Mouse (Mus musculus): Measurements from ENCODE around the gene D930048N14Rik. TPM values are rescaled to one million over a fixed set of nuclear protein-coding genes. Genes with fewer than 3 reads are reported as not detected.
A peak's percentile ranks its signal among the peaks of the same experiment; 100 is the strongest.
"Not testable (repeated sequence)": the region's sequence is repeated elsewhere in the genome, so short reads cannot be mapped to it uniquely, and the experiment has no call there.

Gene D930048N14Rik
- total RNA-seq, 4 experiments from 2014 or later, result 1.6 to 5.4 (median 2.8) TPM

DNA sequence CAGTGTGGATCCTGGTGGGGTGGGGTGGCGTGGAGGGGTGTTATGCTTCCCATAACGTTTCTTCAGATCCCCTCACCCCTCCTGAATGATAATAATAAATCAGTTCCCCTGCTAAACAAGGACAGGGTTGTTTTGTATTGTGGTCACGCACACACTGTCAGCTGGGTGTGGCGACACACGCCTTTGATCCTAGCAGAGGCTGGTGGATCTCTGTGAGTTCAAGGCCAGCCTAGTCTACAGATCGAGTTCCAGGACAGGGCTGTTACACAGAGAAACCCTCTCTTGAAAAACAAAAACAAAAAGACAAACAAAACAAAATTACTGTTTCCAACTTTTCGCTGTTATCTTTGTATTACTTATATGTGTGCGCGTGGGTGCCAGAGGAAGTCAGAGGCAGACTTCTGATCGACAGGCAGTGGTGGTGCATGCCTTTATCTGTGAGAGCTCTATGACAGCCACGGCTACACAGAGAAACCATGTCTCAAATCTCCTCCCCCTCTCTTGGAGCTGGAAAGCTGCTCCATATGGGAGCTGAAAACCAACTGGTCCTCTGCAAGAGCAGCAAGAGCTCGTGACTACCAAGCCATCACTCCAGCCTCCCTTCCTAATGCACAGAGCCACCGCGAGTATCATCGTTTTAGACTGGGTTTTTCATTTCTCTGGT, 21.0 kb upstream of the D930048N14Rik start:
- no peak for DNase-seq

DNA sequence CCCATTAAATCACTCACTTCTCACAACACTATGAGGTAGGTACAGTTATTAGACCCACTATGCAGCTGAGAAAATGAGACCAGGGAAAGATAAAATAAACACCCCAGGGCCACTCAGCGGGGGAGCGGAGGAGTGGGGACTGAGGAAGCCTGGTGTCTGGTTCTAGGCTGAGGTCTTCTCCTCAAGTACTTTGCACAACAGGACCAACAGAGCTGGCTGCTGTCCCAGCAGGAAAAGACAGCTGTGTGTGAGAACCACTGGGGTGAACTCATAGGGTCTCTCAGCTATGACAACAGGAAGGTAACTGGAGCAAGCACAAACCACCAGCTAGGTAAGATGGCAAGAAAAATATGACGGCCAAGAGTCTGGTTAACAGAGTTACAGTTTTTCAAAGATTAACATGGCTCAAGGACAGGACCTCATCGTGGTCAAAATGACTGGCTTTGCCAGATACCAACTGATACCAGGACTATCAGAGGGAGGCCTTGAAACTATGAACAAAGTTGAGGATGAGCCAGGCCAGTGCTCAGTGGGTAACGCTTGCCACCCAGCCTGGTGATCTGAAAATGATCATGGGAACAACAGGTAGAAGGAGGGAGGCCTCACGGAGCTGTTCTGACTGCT, 18.5 kb upstream of the D930048N14Rik start:
- no peak for DNase-seq

DNA sequence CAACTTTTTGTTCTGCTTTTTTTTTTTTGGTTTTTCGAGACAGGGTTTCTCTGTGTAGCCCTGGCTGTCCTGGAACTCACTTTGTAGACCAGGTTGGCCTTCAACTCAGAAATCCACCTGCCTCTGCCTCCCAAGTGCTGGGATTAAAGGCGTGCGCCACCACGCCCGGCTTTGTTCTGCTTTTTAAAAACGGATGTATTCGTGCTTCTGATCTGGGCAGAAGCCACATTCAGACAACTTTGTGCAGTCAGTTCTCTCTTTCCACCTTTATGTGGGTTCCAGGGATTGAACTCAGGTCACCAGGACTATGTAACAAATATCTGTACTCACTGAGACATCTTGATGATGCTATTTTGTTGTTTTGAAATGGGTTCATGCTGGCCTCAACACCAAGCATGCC, 17.6 kb upstream of the D930048N14Rik start:
- DNase-seq, result not testable (repeated sequence)

DNA sequence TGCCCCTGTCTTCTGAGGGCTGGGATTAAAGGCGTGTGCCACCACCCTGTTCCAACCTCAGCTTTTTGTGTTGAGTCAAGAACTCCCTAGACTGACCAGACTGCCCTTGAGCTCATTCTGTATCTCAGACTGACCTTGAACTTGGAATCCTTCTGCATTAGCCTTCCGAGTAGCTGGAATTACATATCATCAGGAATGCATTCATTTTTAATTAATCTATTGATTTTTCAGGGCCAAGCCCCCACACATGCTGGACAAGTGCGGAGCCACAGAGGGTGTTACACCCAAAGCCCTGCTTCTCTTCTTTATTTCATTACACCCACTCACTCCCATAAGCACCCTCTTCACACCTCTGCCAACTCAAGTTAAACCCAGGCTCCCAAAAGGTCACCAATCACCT, 17.0 kb upstream of the D930048N14Rik start:
- no peak for DNase-seq

DNA sequence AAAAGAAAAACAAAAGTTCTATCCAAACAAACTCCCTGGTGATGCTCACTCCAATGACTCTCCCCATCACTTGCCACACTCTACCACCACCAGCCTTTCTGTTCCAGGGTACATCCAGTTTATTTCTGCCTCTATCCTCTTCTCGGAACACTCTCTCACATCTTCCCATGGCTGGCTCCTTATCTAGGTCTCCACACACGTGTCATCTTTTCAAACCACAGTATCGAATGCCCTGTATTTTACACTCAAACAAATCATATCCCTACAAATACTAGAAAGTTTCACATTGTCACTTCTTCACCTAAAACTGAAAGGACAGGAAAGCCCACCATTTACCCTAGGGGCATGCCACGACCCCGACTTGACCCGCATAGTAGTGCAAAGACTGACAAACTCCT, 15.6 kb upstream of the D930048N14Rik start:
- no peak for DNase-seq

DNA sequence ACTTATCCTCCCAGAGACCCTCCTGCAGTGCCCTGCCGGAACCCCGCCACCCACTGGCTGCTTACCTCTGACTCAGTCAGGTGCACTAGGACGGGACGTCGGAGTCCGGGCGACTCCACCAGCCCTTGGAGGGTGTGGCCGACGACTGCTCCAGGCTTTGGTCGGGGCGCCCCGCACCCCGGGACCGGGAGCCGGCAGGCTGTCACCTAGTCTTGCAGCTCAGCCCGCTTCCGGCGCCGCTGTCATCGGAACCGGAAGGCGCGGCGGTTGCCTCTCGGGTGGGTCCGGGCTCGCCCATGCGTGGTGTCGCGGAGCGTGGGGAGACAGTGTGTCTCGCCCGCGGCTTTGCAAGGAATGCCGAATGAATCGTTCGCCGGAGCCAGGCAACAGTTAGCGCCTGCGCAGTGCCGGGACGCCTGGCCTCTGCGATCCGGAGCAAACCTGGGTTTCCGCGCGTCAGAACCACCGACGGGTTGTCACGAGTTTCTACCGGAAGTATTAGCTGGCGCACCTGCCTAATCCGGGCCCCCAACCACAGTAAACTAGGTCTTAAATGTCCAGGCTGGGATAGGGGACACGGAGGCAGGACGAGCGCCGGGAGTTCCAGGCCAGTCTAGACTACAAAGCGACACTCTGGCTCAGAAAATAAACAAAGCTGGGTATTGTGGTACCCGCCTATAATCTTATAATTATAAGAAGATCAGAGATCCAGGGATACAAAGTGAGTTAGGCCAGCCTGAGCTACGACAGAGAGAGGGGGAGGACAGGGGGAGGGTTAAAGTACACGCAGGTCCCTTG, 15.0 kb upstream of the D930048N14Rik start, which contains the start of gene Rmnd5b:
Rmnd5b (minus strand) TSS at position 372 of the 798 bp plus-strand sequence.
- peak; percentile 87 for DNase-seq

DNA sequence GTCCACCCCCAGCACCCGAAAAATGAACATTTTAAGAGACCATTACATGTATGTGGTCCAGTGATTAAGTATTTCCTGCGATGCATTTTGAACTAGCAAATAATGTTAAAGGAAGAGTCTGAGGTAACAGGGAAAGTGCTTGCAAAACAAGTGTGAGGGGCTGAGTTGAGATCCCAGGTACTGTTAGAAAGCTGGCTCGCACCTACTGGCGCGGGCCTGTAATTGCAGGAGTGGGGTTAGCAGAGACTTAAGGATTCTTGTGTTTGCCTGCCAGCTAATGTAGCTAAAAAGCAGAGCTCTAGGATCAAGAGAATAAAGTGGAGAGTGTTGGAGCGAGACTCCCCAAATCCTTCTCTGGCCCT, 14.4 kb upstream of the D930048N14Rik start:
- no peak for DNase-seq

DNA sequence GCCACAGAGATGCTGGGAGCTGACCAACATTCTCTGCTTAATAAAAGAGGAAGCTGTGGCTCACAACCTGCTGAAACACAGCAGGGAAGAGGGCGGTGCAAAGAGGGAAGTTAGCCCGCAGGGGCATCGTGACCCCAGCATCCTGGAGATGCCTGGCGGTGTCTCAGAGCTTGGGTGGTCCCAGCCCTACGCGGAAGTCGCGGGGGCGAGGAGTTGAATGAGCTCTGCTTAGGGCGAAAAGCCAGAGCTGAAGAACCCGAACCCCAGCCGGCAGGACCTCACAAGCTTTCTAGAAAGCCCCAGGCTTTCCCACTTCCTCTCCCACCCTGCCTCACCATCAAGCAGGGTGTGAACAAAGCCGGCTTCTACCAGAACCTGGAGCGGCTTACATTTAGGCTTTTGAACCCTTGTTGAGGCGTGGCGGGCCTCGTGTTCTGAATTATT, 12.8 kb upstream of the D930048N14Rik start:
- no peak for DNase-seq

DNA sequence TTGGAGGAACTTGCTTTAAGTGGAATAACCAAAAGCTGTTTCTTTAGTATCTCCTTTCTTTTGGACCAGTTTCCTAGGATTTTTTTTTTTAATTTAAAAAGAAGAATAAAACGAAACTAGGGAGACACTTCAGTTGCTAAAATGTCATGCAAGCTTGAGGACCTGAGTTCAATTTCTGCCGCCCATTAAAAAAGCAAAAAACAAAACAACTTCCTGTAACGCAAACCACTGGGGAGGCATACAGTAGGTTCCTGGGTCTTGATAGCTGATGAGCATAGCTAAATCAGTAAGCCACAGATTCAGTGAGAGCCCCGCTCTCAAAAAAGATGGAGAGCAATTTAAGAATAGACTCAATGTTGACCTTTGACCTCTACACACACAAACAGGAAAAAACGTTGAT, 12.3 kb upstream of the D930048N14Rik start:
- DNase-seq, result no peak

DNA sequence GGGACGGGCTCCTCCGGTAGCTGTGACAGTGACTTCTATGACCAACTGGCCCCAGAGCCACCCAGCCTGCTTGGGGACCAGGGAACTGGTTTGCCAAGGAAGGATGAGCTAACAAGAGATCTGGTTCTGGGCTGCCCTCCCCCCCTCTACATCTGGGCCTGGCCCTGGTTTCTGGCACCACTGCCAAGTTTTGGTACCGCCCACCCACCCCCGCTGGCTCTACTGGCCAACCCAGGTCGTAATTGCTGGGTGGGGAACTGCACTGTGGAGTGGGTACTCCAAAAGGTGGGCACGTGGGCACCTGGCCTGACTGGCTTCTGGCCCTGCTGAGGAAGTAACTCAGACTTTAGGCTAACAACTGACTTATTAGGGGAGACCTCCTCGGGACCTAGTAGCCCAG, 10.0 kb upstream of the D930048N14Rik start:
- no peak for DNase-seq

DNA sequence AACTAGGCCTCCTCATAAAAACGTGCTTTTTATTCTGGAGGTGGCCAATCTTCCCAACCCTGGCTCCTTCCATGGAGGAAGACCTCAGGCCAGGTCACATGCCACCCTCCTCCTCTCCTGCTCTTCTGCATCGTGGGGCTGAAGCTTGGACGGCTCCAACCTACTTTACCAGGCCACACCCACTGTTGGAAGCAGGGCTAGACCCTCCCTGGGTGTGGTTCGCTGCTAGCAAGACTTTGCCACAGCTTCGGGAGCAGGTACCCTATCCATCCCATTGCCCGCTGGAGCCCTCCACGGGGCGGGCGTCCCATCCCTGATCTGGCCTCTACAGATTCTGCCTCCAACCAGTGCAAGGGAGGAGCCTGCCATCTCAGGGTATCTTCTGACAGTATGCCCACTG, 7.6 kb upstream of the D930048N14Rik start:
- DNase-seq, result no peak

DNA sequence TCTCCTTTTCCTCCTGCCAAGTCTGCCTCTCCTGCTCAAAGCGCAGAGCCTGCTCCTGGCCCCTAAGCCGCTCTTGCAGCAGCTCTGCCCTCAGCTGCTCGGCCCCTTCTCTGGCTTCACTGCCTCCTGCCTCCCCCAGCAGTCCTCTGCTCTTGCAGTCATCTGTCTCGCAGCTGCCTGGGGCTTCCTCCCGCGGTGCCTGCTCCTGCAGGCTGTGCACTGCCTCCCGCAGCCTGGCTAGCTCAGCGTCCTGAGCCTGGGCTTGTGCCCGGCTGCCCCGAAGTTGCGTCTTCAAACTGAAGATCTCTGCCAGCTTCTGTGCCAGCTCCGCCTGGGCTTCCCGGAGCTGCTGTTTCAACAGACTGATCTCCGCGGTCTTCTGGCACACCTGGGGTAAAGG, 7.0 kb upstream of the D930048N14Rik start:
- DNase-seq, result no peak

DNA sequence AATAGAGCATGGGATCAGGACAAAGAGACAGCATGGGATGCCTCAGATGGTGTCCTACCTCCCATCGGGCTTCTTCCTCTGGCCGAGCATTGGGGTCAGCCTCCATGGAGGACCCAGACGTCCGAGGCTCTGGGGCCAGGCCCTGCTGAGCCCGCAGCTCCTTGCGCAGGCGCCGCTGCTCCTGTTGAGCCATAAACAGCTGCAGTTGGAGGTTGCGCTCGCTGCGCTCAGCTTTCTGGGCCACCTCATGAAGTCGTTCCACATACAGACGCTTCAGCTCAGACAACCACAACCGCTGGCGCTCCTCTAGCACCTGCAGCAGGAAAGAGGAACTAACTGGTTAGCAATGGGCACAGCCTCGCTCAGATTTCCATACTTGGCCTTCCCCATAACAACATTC, 6.5 kb upstream of the D930048N14Rik start:
- no peak for DNase-seq

DNA sequence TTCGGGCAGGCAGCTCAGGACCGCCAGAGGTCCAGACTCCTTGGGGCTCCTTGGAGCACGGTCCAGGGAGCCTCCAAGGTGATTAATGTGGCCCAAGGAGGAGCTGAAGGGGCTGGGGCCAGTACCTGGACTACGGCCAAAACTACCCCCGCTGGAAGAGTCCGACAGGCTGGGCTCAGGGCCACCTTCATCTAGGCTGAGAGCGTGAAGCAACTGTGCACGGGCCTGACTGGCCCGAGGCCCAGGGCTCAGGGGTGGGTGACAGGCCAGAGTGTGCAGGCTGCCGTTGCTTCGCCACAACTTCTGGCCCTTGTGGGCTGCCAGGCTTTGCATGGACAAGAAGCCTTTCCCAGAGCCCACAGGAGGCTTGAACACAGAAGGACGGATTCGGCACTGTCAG, 5.5 kb upstream of the D930048N14Rik start:
- DNase-seq, result no peak

DNA sequence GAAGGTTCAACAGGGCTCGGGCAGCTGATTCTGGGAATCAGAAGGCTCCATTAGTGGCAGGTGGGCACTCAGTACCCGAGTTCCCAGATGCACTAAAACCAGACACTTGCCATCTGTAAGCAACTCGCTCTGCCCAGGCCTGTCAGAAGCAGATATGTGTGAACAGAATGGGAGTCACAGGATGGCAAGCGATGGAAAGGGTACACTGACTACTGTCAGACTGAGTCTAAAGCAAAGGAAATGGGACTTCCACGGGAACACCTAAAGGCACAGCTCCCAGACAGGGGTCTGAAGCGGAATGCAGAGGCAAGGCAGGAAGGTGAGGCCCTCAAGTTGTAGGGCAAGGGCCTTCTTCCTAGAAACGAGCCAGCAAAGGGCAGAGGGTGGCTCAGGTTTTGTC, 4.5 kb upstream of the D930048N14Rik start:
- DNase-seq, result no peak

DNA sequence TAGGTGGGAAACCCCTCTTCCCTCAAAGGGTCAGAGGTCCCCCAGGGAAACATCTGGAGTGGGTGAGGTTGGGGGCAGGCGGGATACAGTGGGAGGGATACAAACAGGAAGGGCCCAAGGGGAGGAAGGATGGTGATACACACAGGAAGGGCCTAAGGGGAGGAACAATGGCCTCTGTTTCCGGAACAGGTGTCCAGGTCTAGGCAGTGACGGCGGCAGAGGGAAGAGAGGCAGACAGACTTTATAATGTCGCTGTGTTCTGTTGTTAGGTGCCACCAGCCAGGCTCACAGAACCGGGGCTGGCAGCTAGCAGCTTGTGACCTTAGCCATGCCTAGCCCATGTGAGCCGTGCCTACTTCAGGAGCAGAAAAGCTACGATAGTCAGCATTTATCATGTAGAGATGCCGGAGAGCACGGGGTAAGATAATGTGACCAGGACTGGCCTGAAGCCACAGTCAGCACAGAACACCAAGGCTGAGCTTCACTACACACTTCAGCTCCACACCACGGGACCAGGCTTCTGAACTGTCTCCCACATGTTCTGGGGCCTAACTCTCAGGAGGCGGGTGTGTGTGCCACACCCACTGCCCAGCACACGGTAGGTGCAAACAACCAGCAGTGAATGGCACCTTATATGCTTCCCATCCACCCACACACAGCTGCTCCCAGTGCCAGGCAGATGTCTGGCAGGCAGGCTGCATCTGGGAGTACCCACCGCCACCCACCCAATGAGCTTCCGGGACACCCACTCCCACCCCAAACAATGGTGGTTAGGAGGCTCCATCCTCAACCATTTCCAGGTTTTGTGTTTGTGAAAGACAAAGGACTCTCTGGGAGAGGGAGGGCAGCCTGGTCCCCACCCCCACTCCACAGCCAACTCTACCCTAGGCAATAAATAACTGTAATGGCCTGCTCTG, 3.7 kb upstream of the D930048N14Rik start:
- DNase-seq, result peak; percentile 59

DNA sequence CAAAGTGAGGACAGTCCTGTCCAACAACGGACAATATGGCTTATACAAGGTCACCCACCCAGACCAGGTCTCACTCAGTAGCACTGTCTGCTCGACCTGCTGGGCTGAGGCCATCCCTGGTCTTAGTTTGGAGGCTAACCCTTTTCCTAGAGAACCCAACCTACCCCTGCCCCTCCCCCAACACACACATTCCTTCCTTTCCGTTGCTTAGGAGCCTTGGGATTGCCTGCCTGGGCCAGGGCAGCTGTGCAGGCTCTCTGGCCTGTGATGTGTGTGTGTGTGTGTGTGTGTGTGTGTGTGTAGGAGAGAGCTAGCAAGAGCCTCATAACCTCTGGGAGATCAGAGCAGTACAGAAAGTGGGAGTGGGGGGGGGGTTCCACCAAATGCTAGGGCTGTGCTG, 2.2 kb upstream of the D930048N14Rik start:
- DNase-seq, result no peak

DNA sequence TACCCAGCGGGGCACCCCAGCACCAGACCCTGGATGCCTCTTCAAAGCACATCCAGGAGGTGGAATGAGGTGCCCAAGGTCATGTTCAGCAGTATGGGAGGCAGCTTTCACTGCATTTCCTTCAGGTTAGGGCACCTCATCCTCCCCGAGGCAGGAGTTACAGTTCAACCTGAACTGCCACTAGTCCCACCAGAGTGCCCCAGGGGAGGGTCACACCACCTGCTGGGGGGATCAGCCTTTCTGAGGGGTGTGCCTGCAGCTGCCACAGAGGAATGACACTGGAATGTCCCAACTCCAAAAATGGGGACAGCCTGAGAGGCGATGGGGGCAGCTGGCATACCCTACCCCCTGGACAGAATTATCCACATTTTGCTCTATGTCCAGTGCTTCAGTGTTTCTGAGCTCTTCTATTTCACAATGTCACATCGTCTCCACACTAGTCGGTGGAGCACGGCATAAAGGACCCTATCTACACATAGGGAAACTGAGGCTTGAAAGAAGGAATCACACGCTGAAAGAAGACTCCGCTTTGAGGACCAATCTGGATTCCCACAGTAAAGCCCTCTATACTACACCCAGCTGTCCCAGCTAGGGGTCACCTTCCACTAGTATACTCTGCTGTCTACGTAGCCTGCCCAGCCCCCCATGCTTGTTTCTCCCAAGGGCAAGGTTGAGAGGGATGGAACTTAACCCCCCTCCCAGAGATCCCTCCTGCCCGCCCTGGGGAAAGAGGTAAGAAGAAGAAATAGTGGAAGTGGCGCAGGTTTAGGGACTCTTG, 1.5 kb upstream of the D930048N14Rik start:
- no peak for DNase-seq

DNA sequence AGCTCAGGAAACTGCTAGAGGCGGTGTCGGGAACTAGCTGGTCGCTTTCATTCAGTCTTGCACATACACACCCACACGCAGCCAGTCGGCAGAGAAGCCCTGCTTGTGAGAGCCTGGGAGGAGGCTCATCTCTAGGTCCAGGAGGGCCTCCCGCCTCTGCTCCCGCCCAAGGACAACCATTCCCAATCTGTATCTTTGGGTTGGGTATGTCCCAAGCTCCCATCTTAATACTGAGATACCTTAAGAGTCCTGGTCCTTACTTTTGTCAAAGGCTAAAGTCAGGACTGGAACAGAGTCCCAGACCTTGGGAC, 910 bp upstream of the D930048N14Rik start:
- DNase-seq, result no peak

DNA sequence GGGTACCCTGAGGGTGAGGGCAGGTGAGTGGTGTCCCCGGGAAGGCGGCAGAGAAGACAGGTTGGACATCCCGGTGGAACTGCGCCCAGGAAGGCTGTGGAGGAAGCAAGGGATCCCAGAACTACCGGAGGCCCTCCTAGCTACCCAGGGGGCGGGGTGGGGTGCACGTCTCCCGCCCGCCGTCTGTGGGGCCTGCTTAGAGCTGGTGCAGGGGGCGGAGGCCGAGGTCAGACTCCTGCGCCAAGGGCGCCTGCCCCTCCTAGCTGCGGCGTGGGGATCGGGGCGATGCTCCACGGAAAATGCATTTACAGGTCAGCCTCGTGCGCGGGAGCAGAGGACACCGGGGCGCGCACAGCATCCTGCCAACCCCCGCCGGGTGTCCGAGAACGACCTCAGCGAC, 493 bp upstream of the D930048N14Rik start:
- no peak for DNase-seq

DNA sequence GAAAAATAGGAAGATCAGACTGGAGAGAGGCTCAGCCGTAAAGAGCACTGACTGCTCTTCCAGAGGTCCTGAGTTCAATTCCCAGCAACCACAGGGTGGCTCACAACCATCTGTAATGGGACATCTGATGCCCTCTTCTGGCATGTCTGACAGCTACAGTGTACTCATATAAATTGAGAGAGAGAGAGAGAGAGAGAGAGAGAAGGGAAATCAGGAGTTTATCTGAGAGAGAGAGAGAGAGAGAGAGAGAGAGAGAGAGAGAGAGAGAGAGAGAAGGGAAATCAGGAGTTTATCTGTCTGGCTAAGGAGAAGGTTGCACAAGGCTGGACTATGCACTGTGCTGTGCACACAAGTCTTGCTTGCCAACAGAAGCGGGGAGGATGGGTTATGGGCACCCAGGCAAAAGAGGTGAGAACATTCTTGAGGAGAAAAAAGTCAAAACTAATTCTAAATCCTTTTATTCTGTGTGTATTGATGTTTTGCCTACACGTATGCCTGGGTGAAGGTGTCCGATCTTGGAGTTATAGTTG, 2.2 kb downstream of the D930048N14Rik start:
- DNase-seq, result no peak

DNA sequence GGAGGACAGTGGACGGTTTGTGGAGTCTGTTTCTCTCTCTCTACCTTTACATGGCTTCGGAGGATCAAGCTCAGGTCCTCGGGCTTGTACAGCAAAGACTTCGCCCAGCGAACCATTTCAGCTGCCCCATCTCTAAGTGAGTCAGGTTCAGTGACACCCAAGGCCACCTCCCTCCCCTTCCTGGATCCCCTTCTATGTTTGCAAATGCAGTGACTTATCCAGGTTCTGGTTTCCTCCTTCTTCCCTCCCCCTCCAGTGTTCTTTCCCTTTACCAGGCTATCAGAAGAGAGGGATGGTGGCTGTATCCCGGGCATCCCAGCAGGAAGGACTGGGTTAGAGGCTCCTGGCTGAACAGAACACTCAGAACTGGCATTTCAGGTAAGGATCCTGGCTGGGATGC, 3.0 kb downstream of the D930048N14Rik start:
- no peak for DNase-seq
